Mouse (Mus musculus): ENCODE measurements at regions not wholly inside any gene's neighbourhood (a gene's known extent, or its start where the extent isn't known, plus 50 kb on each side); places are given as distances from the start of the nearest gene placed in this dataset.
"Not testable (repeated sequence)": the region's sequence is repeated elsewhere in the genome, so short reads cannot be mapped to it uniquely, and the experiment has no call there.

DNA sequence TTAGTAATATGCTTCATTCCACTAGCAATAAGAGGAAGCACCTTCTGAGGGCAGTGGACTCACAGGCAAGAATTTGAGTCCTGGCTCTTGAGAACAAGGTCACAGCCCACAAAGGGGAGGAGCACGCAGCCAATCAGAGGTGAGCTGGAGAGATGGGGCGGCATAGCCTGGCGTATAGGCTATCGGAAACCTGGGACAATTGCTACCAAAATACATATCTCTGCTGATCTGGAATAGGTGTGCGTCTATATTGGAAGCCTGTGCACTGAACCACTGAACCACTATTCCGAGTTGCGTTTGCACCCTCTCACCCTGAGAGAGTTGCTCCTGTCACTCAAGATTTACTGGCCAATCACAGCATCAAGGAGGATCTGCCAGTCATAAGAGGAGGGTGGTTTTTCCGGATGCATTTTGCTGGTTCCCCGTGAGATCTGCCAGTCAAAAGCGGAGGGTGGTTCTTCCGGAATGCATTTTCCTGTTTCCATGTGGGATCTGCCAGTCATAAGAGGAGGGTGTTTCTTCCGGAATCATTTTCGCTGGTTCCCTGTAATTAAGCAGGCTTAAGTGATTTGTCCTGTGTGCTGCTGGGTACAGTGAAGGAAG is 80.1 kb upstream of the Riok2 start:
- DNase-seq (ENCODE audit: low read depth in 2 of 2, low spot score in 2 of 2): peak; percentile 74

DNA sequence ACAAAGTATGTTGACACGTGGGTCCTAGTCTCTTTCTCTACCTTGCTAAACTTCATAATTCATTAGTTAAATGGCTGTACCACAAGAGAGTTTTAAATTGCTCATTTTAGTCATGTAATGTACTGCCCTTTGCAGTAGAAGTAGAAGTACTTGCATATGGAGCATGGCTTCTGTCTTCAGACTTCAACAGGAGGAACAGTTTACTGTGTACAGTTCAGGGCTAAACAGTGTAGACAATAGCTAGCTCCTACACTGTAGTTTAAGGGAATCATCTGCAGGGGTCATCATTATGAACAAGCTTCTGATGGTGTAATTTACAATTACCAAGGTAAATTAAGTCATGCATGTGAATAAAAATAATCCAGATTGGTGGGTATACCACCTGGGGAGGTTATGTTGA is 79.1 kb upstream of the Riok2 start:
- DNase-seq (ENCODE audit: low read depth in 2 of 2, low spot score in 2 of 2): not testable (repeated sequence)

DNA sequence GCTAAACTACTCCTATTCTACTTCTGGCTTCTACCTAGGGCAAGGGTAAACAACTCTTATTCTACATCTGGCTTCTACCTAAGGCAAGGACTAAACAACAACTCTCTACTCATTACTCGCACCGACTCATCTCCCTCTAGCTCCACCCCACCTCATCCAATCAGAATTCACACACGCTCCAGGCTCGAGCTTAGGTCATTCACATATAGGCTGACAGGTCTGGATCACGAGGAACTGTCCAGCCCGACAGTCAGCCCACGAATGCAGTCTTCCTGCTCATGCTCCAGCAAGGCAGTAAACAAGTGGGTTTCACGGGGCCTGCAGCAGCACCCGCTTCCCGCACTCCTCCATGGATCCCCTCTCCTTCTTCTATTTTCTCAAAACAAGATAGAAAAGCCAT is 70.6 kb upstream of the Riok2 start:
- DNase-seq (ENCODE audit: low read depth in 2 of 2, low spot score in 2 of 2): not testable (repeated sequence)
